Mouse (Mus musculus): ENCODE measurements around the gene Dnajc3. TPM values are rescaled to one million over a fixed set of nuclear protein-coding genes. Genes with fewer than 3 reads are reported as not detected.
A peak's percentile ranks its signal among the peaks of the same experiment; 100 is the strongest.

The Dnajc3 gene
- total RNA-seq, 2 experiments from 2014 or later = 26.8 to 34.0 TPM

GRCm38 (mm10) chr14:118929779-118930178, 8.0 kb upstream of the Dnajc3 start:
- no peak for DNase-seq
- intact Hi-C loops (cut with DNase I) = loop anchor here (10.0 kb wide), 2 partner anchors 215 to 695 kb away; partner anchors contain the start of gene Sox21

GRCm38 (mm10) chr14:118930777-118931176, 7.0 kb upstream of the Dnajc3 start:
- intact Hi-C loops (cut with DNase I) = loop anchor here (10.0 kb wide), 2 partner anchors 216 to 696 kb away; partner anchors contain the start of gene Sox21
- no peak for DNase-seq

- DNase-seq = no peak
- intact Hi-C loops (cut with DNase I) = loop anchor here (10.0 kb wide), 2 partner anchors 216 to 696 kb away; partner anchors contain the start of gene Sox21
Observed at GRCm38 (mm10) chr14:118931181-118931580, 6.6 kb upstream of the Dnajc3 start.

DNA sequence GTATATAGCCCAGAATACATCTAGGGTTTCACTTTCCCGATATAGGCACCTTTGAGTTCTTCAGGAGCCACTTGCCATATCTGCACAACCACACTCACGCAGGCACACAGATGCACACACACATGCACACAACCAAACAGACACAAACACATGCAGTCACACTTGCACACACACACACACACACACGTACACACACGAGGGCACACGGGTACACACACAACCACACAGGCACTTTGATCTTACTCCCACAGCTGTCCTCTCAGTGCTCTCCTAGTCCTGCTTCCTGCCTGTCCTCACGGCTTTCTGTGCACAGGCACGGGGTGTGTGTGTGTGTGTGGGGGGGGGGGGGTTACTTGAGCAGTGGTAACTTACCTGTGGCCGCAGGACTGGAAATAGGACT, 4.8 kb upstream of the Dnajc3 start:
- DNase-seq = no peak
- intact Hi-C loops (cut with DNase I) = loop anchor here (10.0 kb wide), 2 partner anchors 218 to 698 kb away; partner anchors contain the start of gene Sox21

DNA sequence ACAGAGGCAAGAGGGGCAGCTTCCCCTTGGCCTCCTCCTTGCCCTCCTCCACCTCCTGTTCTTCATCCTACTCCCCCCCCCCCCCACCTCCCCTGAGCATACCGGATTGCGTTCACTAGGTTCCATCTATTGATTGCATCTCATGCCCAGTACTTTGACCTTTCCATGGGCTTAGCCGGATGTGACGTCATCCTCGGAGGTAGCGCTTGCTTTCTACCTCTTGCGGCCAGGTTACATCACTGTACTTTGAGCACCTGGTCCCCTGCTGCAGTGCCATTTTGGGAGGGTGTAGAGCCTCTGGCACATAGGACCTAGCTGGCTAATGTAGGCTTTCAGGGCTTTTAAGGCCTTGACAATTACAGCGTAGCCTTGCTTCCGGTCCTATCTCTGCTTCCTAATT, 3.1 kb upstream of the Dnajc3 start:
- DNase-seq = no peak
- intact Hi-C loops (cut with DNase I) = loop anchor here (5.0 to 10.0 kb wide), 4 partner anchors 73 to 802 kb away; partner anchors contain the start of genes Sox21 and Tgds

GRCm38 (mm10) chr14:118936236-118936635, 1.5 kb upstream of the Dnajc3 start:
- no peak for DNase-seq
- intact Hi-C loops (cut with DNase I) = loop anchor here (5.0 to 10.0 kb wide), 4 partner anchors 71 to 804 kb away; partner anchors contain the start of genes Sox21 and Tgds

DNA sequence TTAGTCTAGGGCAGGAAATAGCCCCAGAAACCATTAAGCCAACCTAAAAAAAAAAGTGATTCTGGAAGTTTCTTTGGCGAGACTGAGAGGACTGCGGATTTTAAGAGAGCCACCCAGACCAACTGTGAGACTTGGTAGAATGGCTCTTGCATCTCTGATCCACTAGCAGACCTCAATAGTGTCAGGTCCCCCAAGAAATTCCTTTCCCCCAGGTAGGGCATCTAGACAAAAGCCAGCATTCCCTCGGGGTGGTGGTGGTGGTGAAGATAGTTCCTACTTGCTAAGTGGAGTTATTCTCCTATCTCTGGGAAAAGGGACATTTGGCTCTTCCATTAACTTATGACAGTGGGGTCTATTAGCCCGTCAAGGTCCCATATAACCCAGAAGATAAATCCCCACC, 824 bp upstream of the Dnajc3 start:
- intact Hi-C loops (cut with DNase I) = loop anchor here (5.0 to 10.0 kb wide), 4 partner anchors 70 to 805 kb away; partner anchors contain the start of genes Sox21 and Tgds
- no peak for DNase-seq

GRCm38 (mm10) chr14:118938551-118938950, 775 bp downstream of the Dnajc3 start:
- peak in 1 of 2 experiments; percentile 13 for DNase-seq
- intact Hi-C loops (cut with DNase I) = loop anchor here (5.0 to 10.0 kb wide), 4 partner anchors 69 to 806 kb away; partner anchors contain the start of genes Sox21 and Tgds

GRCm38 (mm10) chr14:118940796-118941495, 3.2 kb downstream of the Dnajc3 start:
- no peak for DNase-seq
- intact Hi-C loops (cut with DNase I) = no loop called here

DNA sequence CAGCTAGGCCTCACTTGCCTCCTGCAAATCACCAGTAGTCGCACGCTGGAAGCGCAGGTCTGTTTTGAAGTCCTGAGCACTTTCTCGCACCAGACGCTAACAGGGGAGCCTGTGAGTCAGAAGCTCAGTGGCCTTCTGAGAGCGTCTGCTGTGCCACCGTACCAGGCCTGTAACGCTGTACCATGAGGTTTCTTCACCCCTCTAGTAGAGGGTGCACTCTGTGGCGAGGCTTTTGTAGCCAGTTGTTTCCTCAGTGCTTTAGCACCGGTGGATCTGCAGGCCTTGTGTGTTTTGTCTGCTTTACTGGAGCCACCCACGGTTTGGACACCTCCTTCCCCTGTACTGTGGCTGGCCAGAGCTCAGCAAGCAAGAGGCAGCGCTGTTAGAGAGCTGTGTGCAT, 4.3 kb downstream of the Dnajc3 start:
- DNase-seq = no peak
- intact Hi-C loops (cut with DNase I) = no loop called here

- intact Hi-C loops (cut with DNase I) = loop anchor here (5.0 kb wide), 1 partner anchor 32 kb away; no protein-coding TSS in a partner anchor
- no peak for DNase-seq
Observed at GRCm38 (mm10) chr14:118944702-118945101, 6.9 kb downstream of the Dnajc3 start.

DNA sequence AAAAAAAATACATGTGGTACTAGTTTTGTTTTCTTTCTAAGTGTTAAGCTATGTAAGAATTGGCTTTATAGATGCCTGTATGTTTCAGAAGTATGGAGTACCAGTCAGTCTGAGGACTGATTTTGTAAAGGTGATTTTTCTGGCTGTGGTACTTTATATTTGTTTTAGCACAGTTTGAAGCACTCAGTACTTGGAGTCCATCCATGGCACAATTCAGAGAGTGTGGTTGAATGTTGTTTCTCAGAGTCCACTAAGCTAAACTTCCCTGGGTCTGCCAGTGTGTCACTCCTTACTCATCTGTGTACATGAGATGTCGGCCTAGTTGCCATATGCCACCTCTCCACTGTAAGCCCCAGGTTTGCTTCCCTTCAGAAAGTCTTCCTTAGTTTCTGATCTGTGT, 11.1 kb downstream of the Dnajc3 start:
- intact Hi-C loops (cut with DNase I) = loop anchor here (5.0 kb wide), 1 partner anchor 37 kb away; no protein-coding TSS in a partner anchor
- no peak for DNase-seq

- intact Hi-C loops (cut with DNase I) = no loop called here
- peak; percentile 33 to 34 for DNase-seq
Observed at GRCm38 (mm10) chr14:118951912-118952583, 14.3 kb downstream of the Dnajc3 start.

GRCm38 (mm10) chr14:118958010-118958409, 20.2 kb downstream of the Dnajc3 start:
- intact Hi-C loops (cut with DNase I) = no loop called here
- DNase-seq = no peak

GRCm38 (mm10) chr14:118965356-118966000, 27.7 kb downstream of the Dnajc3 start:
- intact Hi-C loops (cut with DNase I) = no loop called here
- no peak for DNase-seq

GRCm38 (mm10) chr14:118967646-118968045, 29.9 kb downstream of the Dnajc3 start:
- intact Hi-C loops (cut with DNase I) = no loop called here

GRCm38 (mm10) chr14:118972268-118972667, 34.5 kb downstream of the Dnajc3 start:
- no peak for DNase-seq
- intact Hi-C loops (cut with DNase I) = no loop called here

More at GRCm38 (mm10) chr14:118967646-118968045, 29.9 kb downstream of the Dnajc3 start:
- DNase-seq = no peak

DNA sequence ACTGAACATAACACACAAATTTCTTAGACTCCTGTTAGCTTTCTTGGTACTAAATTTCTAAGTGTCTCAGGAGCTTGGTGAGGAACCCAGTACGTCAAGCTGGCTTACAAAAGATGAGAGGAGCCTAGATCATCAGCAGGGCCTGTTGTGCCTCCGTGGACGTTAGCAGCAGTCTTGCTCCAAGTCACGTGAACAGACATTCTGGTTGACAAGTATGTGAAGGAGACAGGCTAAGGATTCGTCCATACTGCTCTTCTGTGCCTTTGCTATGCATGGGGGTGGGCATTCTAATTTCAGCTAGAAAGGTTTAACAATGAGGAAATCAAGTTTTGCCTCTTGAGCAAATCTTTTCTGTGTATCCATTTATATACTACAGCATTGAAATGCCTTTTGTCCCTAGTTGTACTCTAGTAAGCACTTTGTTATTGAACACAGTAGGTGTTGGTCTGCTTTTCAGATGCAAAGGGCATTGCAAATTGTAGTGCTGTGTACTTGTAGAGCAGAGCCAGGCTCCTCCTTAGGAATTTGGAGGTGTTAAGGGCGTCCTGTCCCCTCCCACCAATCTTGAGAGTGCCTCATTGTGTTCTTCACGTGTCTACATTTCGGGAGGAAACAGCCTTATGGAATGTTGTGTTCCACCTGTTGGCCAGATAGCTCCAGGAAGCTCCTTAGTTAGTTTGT, 39.5 kb downstream of the Dnajc3 start:
- intact Hi-C loops (cut with DNase I) = no loop called here
- no peak for DNase-seq

- intact Hi-C loops (cut with DNase I) = no loop called here
- DNase-seq = no peak
Observed at GRCm38 (mm10) chr14:118979571-118980325, 42.0 kb downstream of the Dnajc3 start.
